Comparison of ENCODE assay signal across 8 mouse cellular contexts in genomic region chr8:83698661-83699453, GRCm38 (mm10). TPM values are rescaled to one million over a fixed set of nuclear protein-coding genes. Genes with fewer than 3 reads are reported as not detected.
A peak's percentile ranks its signal among the peaks of the same experiment; 100 is the strongest.
DNase-seq lines count a peak whose midpoint lies in the region; ATAC-seq and TF ChIP-seq lines count a peak whose summit lies in the region.

Gene Pkn1 (minus strand): TSS chr8:83699179.

- under 1% methylated on average over 85 of the region's 85 CpGs for WGBS in embryonic facial prominence, embryonic 10.5 days
- 0% methylated on average over 60 of the region's 85 CpGs for WGBS in midbrain, postnatal 0 days

- 0 out of 2 replicates have a peak, but pooled peaks have one; percentile 30 for TF ChIP-seq CTCF in midbrain, postnatal 0 days (IDR thresholded peaks at IDR 0.05)

- H3K9me3 ChIP-seq in embryonic facial prominence, embryonic 10.5 days = 0 out of 2 replicates have a peak, but pooled peaks cover 3% of the 10 kb centered on the region
- no peaks in the 10 kb centered on the region for H3K9me3 ChIP-seq in midbrain, postnatal 0 days (ENCODE audit: low read length)

- H3K27me3 ChIP-seq in embryonic facial prominence, embryonic 10.5 days (replicated peaks; ENCODE audit: low read depth, poor library complexity, severe bottlenecking) = 0 out of 2 replicates have a peak, but pooled peaks cover 4% of the 10 kb centered on the region
- H3K27me3 ChIP-seq in midbrain, postnatal 0 days (ENCODE audit: insufficient read depth, low read length) = no peaks in the 10 kb centered on the region

- H3K9ac ChIP-seq in midbrain, postnatal 0 days (replicated peaks; ENCODE audit: low read length, poor library complexity, severe bottlenecking) = peak within 1 kb of the TSS; percentile 95

- peak within 1 kb of the TSS; percentile 92 for H3K27ac ChIP-seq in embryonic facial prominence, embryonic 10.5 days (replicated peaks)
- H3K27ac ChIP-seq in midbrain, postnatal 0 days (ENCODE audit: low read depth, low read length) = peak within 1 kb of the TSS; percentile 79

- peak within 1 kb of the TSS; percentile 91 for H3K4me2 ChIP-seq in midbrain, postnatal 0 days (ENCODE audit: low read depth, low read length, poor library complexity, severe bottlenecking)

- peaks cover 6% of the 10 kb centered on the region; the same call in 1 of the 2 replicates for H3K36me3 ChIP-seq in embryonic facial prominence, embryonic 10.5 days (replicated peaks)
- H3K36me3 ChIP-seq in midbrain, postnatal 0 days (ENCODE audit: insufficient read depth, low read length) = 0 out of 2 replicates have a peak, but pooled peaks cover 2% of the 10 kb centered on the region

- peak; percentile 38 for ATAC-seq in frontal cortex, adult (ENCODE audit: low TSS enrichment)
- ATAC-seq in midbrain, postnatal 0 days (ENCODE audit: low FRiP score) = peak; percentile 80

- no peak for DNase-seq in frontal cortex, postnatal 25 days (ENCODE audit: low spot score in 2 of 2)
- DNase-seq in embryonic facial prominence, embryonic 10.5 days (ENCODE audit: low spot score) = peak; percentile 92
- peak; percentile 68 for DNase-seq in heart, adult 8-10 months (ENCODE audit: low spot score)
- peak; percentile 69 to 72 for DNase-seq in kidney, adult 8-10 months
- peak; percentile 91 for DNase-seq in liver
- DNase-seq in midbrain, postnatal 0 days (ENCODE audit: low spot score) = peak; percentile 71
- peak; percentile 79 to 81 for DNase-seq in spleen, postnatal 36 days (ENCODE audit: low spot score in 2 of 2)

- H3K4me1 ChIP-seq in embryonic facial prominence, embryonic 10.5 days = peaks cover 60% of the 10 kb centered on the region
- H3K4me1 ChIP-seq in midbrain, postnatal 0 days (ENCODE audit: insufficient read depth, low read length) = peaks cover 17% of the 10 kb centered on the region; the same call in 1 of the 2 replicates

- peak within 1 kb of the TSS; percentile 80 for H3K4me3 ChIP-seq in embryonic facial prominence, embryonic 10.5 days
- H3K4me3 ChIP-seq in midbrain, postnatal 0 days (ENCODE audit: low read depth, low read length) = peak within 1 kb of the TSS; percentile 92

RNA-seq across cellular contexts. Expression of gene Pkn1, which starts in this region (rescaled TPM):
- polyA plus RNA-seq in embryonic facial prominence, embryonic 10.5 days (2016; fragmentation: Nextera tagmentation; extraction: Ambion mirVana) = 30.3 and 30.9 TPM in 2 replicates
- 10 to 100 TPM; 44.0 to 47.6 (median 46.6) TPM for total RNA-seq in heart, adult 8-10 months (2022)
- 63.9 and 71.2 TPM in 2 replicates for total RNA-seq in midbrain, postnatal 0 days (2014; rRNA removed)
- 21.3 and 21.7 TPM in 2 replicates for polyA plus RNA-seq in midbrain, postnatal 0 days (2015; fragmentation: Nextera tagmentation; extraction: Ambion mirVana)

Comparison
In these comparisons a context has a peak if more than half of its experiments do, and no peak if none do; other contexts are left out.
1. DNase-seq: peak in embryonic facial prominence, embryonic 10.5 days (single experiment), heart, adult 8-10 months (single experiment), kidney, adult 8-10 months (2 of 2), liver (single experiment), midbrain, postnatal 0 days (single experiment) and spleen, postnatal 36 days (2 of 2); none in frontal cortex, postnatal 25 days (0 of 2).